Mouse (Mus musculus) testis, adult 2 months (tissue): ENCODE data around the gene Calm3. TPM values are rescaled to one million over a fixed set of nuclear protein-coding genes. Genes with fewer than 3 reads are reported as not detected.
A peak's percentile ranks its signal among the peaks of the same experiment; 100 is the strongest.

ENCODE experiments used
- H3K27ac ChIP-seq: fragments of 200-500 bp; 2 replicates; pipeline ENCODE4 v1.5.1; 2012; ENCODE audit warnings: low read depth, low read length; ENCODE audit not compliant: control insufficient read depth, insufficient read depth
- H3K27me3 ChIP-seq: fragments of 200-500 bp; 2 replicates; pipeline ENCODE4 v1.6.1; 2012; ENCODE audit warnings: mild to moderate bottlenecking, low read length, moderate library complexity; ENCODE audit not compliant: control insufficient read depth, insufficient read depth
- H3K36me3 ChIP-seq: fragments of 200-500 bp; 2 replicates; pipeline ENCODE4 v1.6.1; 2012; ENCODE audit warnings: mild to moderate bottlenecking, low read length; ENCODE audit not compliant: control insufficient read depth, insufficient read depth
- H3K4me1 ChIP-seq: fragments of 200-500 bp; 2 replicates; pipeline ENCODE4 v1.6.1; 2012; ENCODE audit warnings: low read length; ENCODE audit not compliant: control insufficient read depth, insufficient read depth
- H3K4me3 ChIP-seq: fragments of 200-500 bp; 2 replicates; pipeline ENCODE4 v1.5.1; 2012; ENCODE audit warnings: low read depth, mild to moderate bottlenecking, low read length, moderate library complexity, mixed read lengths; ENCODE audit not compliant: control insufficient read depth
- CTCF ChIP-seq: fragments of 200-500 bp; IDR thresholded peaks from 2 replicates; pipeline ENCODE4 v1.5.1; 2012; ENCODE audit warnings: low read depth, mild to moderate bottlenecking, inconsistent platforms, low read length, moderate library complexity; ENCODE audit not compliant: control insufficient read depth, insufficient read depth, insufficient replicate concordance
- POLR2A ChIP-seq: fragments of 200-500 bp; IDR thresholded peaks from 2 replicates; pipeline ENCODE4 v1.6.1; 2012; ENCODE audit warnings: low read depth, mild to moderate bottlenecking, inconsistent platforms, low read length, moderate library complexity; ENCODE audit not compliant: control insufficient read depth
- polyA plus RNA-seq: library from polyadenylated mRNA; depleted of rRNA; stranded (reverse); fragments of >200 nt; gene quantifications from 2 replicates; pipeline ENCODE4 v1.2.3, GENCODE M21; 2012

The Calm3 gene
- polyA plus RNA-seq, 1 experiment: 509 TPM

GRCm38 (mm10) chr7:16885905-16886304 lies 38.0 kb downstream of the Calm3 start:
- Histone ChIP-seq H3K36me3 (no peaks in the 10 kb centered on the region; the same call in 1 of the 2 replicates), H3K4me1 (peaks cover 21% of the 10 kb centered on the region), H3K4me3 (peak overlapping the region; percentile 89), H3K27me3 (no peaks in the 10 kb centered on the region; the same call in 1 of the 2 replicates), H3K27ac (peak overlapping the region; percentile 47)
- TF ChIP-seq CTCF (no peak), POLR2A (peak; percentile 59)

GRCm38 (mm10) chr7:16885271-16885776 lies 38.6 kb downstream of the Calm3 start:
- TF ChIP-seq CTCF: no peak
- no peak for TF ChIP-seq POLR2A
- H3K4me1 ChIP-seq: peaks cover 17% of the 10 kb centered on the region

GRCm38 (mm10) chr7:16884334-16884733 lies 39.6 kb downstream of the Calm3 start:
- Histone ChIP-seq H3K4me3 (no peak overlapping the region), H3K27me3 (no peaks in the 10 kb centered on the region; the same call in 1 of the 2 replicates), H3K36me3 (no peaks in the 10 kb centered on the region; the same call in 1 of the 2 replicates), H3K4me1 (peaks cover 17% of the 10 kb centered on the region), H3K27ac (no peak overlapping the region)
- no peak for TF ChIP-seq CTCF
- TF ChIP-seq POLR2A: no peak

More at GRCm38 (mm10) chr7:16885271-16885776, 38.6 kb downstream of the Calm3 start:
- no peaks in the 10 kb centered on the region; the same call in 1 of the 2 replicates for H3K27me3 ChIP-seq
- peak overlapping the region; percentile 89 for H3K4me3 ChIP-seq
- H3K27ac ChIP-seq: no peak overlapping the region
- no peaks in the 10 kb centered on the region; the same call in 1 of the 2 replicates for H3K36me3 ChIP-seq

GRCm38 (mm10) chr7:16883162-16883561 lies 40.8 kb downstream of the Calm3 start:
- Histone ChIP-seq H3K27me3 (no peaks in the 10 kb centered on the region; the same call in 1 of the 2 replicates), H3K27ac (no peak overlapping the region)

GRCm38 (mm10) chr7:16880615-16881014 lies 43.3 kb downstream of the Calm3 start:
- peaks cover 18% of the 10 kb centered on the region for H3K4me1 ChIP-seq
- H3K4me3 ChIP-seq: no peak overlapping the region
- no peaks in the 10 kb centered on the region for H3K36me3 ChIP-seq
- H3K27ac ChIP-seq: peak overlapping the region; percentile 62
- TF ChIP-seq POLR2A (no peak), CTCF (no peak)
- no peaks in the 10 kb centered on the region for H3K27me3 ChIP-seq

More at GRCm38 (mm10) chr7:16883162-16883561, 40.8 kb downstream of the Calm3 start:
- TF ChIP-seq CTCF (no peak), POLR2A (no peak)
- no peak overlapping the region for H3K4me3 ChIP-seq
- peaks cover 17% of the 10 kb centered on the region for H3K4me1 ChIP-seq
- no peaks in the 10 kb centered on the region; the same call in 1 of the 2 replicates for H3K36me3 ChIP-seq

- Histone ChIP-seq H3K27ac (peak overlapping the region; percentile 62), H3K27me3 (no peaks in the 10 kb centered on the region), H3K4me1 (peaks cover 18% of the 10 kb centered on the region), H3K36me3 (no peaks in the 10 kb centered on the region), H3K4me3 (no peak overlapping the region)
- TF ChIP-seq POLR2A (no peak), CTCF (no peak)
These were observed 43.9 kb downstream of the Calm3 start for GRCm38 (mm10) chr7:16879796-16880547.

GRCm38 (mm10) chr7:16877717-16878116 lies 46.2 kb downstream of the Calm3 start:
- Histone ChIP-seq H3K27ac (no peak overlapping the region), H3K4me1 (peaks cover 14% of the 10 kb centered on the region), H3K4me3 (no peak overlapping the region), H3K27me3 (no peaks in the 10 kb centered on the region), H3K36me3 (no peaks in the 10 kb centered on the region)
- TF ChIP-seq POLR2A (no peak), CTCF (no peak)
